Mouse (Mus musculus): ENCODE data around the gene Nlgn1. TPM values are rescaled to one million over a fixed set of nuclear protein-coding genes. Genes with fewer than 3 reads are reported as not detected.

The Nlgn1 gene
- polyA plus RNA-seq, 1 experiment from 2014 or later = 1.9 TPM

DNA sequence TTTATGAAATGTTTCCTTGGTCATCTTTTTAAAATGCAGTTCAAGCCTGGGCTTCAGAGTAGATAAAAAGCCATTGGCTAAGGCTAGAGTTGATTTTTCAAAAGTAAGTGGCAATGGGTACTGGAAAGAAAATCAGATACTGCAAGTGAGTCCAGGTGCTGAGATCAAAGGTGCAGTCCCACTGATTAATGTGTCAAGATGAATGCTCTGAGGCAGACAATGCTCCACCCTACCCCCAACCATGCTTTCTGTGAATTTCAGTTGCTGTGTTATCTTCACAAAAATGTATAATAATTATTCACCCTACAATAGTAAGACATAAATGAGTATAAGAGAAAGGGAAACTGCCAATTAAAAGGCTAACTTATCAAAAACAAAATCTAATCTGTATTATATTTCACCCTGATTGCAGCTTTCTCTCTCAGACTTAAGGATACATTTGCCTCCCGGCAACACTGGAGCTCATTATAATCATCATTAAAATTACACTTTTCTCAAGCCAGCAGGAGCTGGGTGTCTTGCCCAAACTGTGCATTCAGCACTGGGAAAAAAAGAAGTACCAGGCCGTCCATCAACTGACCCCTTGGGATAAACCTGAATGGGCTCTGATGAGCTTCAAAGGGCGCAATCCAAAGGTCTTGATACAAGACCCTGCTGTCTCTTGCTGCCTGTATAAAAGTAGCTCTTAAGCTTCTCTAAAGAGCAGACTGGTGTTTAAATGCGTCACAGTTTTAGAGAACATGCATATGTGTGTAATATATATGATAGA is 320.8 kb downstream of the Nlgn1 start:
- 60% methylated on average over 4 of the region's 4 CpGs for WGBS
- H3K9me3 ChIP-seq (replicated peaks) = no peaks in the 10 kb centered on the region
- no peak for DNase-seq (ENCODE audit: low spot score)
- H3K36me3 ChIP-seq = no peaks in the 10 kb centered on the region
- no peak overlapping the region for H3K4me3 ChIP-seq
- no peak overlapping the region for H3K27ac ChIP-seq (replicated peaks)
- no peaks in the 10 kb centered on the region for H3K4me1 ChIP-seq
- H3K27me3 ChIP-seq (ENCODE audit: low read depth, poor library complexity, severe bottlenecking) = no peaks in the 10 kb centered on the region

DNA sequence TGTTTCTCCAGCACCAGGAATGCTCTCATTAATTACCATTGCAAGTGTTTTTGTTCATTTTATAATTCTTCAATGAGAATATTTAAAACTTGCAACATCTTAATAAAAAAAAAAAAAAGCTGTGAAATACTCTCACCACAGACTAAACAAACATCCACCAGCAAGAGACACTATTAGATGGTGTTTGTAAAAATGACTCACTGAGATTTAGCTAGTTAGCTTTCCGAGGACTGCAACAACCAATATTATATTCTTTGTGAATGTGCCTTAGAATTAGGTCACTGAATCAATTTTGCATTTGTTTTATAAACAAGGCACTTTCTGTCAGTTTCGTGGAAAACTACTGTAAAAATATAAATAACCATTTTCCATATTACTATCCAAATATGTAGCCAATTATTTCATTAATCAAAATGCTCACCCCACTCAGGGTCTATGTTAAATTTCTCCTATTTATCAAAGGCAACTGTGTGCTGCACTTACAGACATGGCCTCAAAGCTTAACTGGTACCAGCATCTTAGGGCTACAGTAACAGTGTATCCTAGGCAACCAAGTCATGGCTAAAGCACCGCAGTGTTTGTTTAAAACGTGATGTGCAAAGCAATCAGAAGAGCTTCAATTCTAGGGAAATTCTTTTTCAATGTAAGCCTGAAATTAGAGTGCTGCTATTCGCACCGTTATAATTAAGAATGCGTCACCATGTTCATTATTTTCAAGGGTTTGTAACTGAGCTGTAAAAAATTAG is 329.2 kb downstream of the Nlgn1 start:
- DNase-seq (ENCODE audit: low spot score) = no peak
- H3K4me3 ChIP-seq = no peak overlapping the region
- no peaks in the 10 kb centered on the region for H3K27me3 ChIP-seq (ENCODE audit: low read depth, poor library complexity, severe bottlenecking)
- H3K4me1 ChIP-seq = no peaks in the 10 kb centered on the region
- 79% methylated on average over 7 of the region's 7 CpGs for WGBS
- H3K9me3 ChIP-seq (replicated peaks) = no peaks in the 10 kb centered on the region
- no peak overlapping the region for H3K27ac ChIP-seq (replicated peaks)
- H3K36me3 ChIP-seq = no peaks in the 10 kb centered on the region

DNA sequence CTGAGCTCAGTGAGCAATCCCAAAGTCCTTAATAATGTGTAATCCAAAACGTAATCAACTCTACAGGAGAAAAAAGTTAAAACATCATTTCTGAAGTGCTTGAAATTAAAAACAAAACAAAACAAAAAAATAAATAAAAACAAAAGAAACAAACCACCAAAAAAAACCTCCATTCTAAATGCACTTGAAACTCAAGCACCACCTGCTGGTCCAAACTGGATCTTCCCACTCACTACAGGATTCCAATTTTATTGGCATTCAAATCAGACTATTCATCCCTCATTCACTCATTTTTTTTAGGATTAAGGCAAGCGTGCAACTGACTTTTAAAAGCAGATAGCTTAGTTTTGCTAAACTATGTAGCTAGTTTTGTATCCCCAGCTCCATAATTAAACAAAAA is 329.9 kb downstream of the Nlgn1 start:
- no peaks in the 10 kb centered on the region for H3K36me3 ChIP-seq
- H3K27ac ChIP-seq (replicated peaks) = no peak overlapping the region
- no peaks in the 10 kb centered on the region for H3K9me3 ChIP-seq (replicated peaks)
- H3K4me1 ChIP-seq = no peaks in the 10 kb centered on the region
- no peaks in the 10 kb centered on the region for H3K27me3 ChIP-seq (ENCODE audit: low read depth, poor library complexity, severe bottlenecking)
- DNase-seq (ENCODE audit: low spot score) = no peak
- H3K4me3 ChIP-seq = no peak overlapping the region
- 26% methylated on average over 2 of the region's 2 CpGs for WGBS

DNA sequence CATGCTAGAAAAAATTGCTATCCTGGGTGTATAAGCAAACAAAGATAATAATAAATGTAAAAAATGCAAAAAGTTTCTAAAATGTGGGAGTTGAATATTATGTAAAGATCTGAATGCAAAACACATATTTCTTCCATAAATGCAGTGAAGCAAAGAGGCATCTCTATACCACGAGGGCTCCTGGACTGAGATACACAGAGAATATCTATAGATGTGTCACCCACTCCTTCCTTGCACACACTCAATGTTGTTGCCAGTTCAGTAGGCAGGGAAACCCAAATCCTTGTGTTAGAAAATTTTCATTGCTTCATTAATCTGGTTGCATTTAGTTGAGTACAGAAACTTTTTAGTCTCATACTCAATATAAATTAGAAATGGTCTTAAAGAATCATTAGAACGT is 364.7 kb downstream of the Nlgn1 start:
- Histone ChIP-seq H3K36me3 (no peaks in the 10 kb centered on the region), H3K9me3 (replicated peaks) (no peaks in the 10 kb centered on the region), H3K4me3 (no peak overlapping the region), H3K27me3 (ENCODE audit: low read depth, poor library complexity, severe bottlenecking) (no peaks in the 10 kb centered on the region), H3K4me1 (no peaks in the 10 kb centered on the region), H3K27ac (replicated peaks) (no peak overlapping the region)
- DNase-seq (ENCODE audit: low spot score) = no peak
- 87% methylated on average over 2 of the region's 2 CpGs for whole genome bisulfite sequencing

DNA sequence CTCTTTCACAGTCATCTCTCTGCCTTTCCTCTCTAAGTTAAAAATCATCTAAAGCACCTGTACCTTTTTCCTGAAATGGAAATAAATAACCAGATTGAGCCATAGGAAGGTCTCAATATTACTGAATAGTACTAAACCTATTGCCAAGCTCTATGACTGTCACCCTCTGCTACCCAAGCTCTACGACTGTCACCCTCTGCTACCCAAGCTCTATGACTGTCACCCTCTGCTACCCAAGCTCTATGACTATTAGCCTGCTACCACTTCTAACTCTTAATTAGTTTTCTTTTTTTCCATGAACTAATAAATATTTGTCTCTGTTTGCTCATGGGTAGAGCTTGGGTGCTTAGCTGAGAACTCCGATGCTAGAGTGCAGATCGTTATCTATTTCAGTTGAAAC is 368.0 kb downstream of the Nlgn1 start:
- H3K27ac ChIP-seq (replicated peaks) = no peak overlapping the region
- no peak overlapping the region for H3K4me3 ChIP-seq
- H3K27me3 ChIP-seq (ENCODE audit: low read depth, poor library complexity, severe bottlenecking) = no peaks in the 10 kb centered on the region
- no peaks in the 10 kb centered on the region for H3K4me1 ChIP-seq
- no peaks in the 10 kb centered on the region for H3K9me3 ChIP-seq (replicated peaks)
- no peak for DNase-seq (ENCODE audit: low spot score)
- H3K36me3 ChIP-seq = no peaks in the 10 kb centered on the region
- WGBS = 78% methylated on average over 3 of the region's 3 CpGs

DNA sequence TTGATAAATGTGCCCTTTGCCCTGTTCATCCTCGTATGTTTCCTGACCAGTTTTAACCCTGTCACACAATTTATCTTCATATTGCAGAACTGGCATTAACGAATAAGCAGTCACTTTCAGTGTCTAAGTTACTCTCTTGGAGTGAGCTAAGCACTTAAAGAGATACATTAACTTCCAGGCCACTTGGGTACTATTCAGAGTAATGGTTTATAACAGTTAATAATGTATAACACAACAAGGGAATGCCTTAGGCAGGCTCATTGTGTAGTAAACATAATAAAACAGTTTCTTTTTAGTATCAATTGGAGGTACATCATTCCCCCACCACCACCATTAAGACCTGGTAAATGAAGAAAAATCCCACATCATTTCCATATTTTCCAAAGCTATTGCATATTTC is 368.7 kb downstream of the Nlgn1 start:
- no peak overlapping the region for H3K4me3 ChIP-seq
- H3K27me3 ChIP-seq (ENCODE audit: low read depth, poor library complexity, severe bottlenecking) = no peaks in the 10 kb centered on the region
- H3K9me3 ChIP-seq (replicated peaks) = no peaks in the 10 kb centered on the region
- DNase-seq (ENCODE audit: low spot score) = no peak
- WGBS = 82% methylated on average over 2 of the region's 2 CpGs
- no peaks in the 10 kb centered on the region for H3K36me3 ChIP-seq
- no peak overlapping the region for H3K27ac ChIP-seq (replicated peaks)
- H3K4me1 ChIP-seq = no peaks in the 10 kb centered on the region

DNA sequence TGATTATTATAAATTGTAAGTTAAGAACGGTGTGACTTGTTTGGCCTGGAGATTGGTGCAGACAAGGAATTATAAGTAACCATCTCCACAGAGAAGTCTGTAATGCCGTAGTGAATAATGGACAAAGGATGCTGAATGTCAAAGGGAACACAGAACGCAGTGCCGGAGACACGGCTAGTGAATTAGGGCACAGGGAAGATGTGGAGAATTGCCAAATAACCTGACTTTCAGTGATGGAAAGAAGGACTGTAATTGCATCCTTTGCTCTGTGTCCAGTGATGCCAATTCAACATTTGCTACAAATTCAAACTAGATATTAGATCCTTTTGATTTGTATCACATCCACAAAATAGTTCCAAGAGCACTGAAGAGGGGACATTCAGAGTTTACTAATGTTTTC is 415.7 kb downstream of the Nlgn1 start:
- Histone ChIP-seq H3K9me3 (replicated peaks) (no peaks in the 10 kb centered on the region), H3K36me3 (no peaks in the 10 kb centered on the region), H3K4me1 (no peaks in the 10 kb centered on the region), H3K27ac (replicated peaks) (no peak overlapping the region), H3K27me3 (ENCODE audit: low read depth, poor library complexity, severe bottlenecking) (no peaks in the 10 kb centered on the region), H3K4me3 (no peak overlapping the region)
- 90% methylated on average over 5 of the region's 5 CpGs for WGBS
- DNase-seq (ENCODE audit: low spot score) = no peak

DNA sequence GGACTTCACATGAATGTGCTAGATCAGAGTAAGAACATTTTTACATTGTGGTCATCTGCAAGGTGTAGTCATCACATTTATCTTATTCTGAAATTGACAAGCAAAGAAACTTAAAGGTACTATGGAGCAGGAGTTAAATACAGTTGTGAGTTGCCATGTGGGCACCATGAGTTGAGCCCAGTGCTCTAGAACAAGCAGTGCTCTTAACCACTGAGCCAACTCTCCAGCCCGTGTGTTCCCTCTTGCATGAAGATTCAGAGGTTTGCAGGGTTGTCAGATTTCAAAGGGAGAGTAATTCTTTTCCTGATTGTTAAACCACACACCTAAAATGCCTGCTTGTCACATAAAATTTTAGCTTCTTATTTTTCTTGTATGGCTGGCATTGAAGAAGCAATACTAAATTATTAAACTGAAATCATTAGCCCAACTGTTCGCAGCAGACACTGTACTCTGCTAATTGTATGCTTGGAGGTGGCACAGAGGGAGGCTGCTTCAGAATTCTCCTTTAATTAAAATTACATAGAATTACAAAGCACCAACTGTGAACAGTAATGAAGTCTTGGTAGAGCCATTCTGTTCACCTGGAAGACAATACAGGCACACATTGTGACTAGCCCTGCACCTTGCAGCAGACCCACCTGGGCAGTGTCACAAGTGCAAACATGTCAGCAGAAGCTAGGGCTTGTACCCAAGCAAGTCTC is 417.7 kb downstream of the Nlgn1 start:
- WGBS = 82% methylated on average over 2 of the region's 2 CpGs
- no peaks in the 10 kb centered on the region for H3K27me3 ChIP-seq (ENCODE audit: low read depth, poor library complexity, severe bottlenecking)
- no peak overlapping the region for H3K4me3 ChIP-seq
- no peaks in the 10 kb centered on the region for H3K36me3 ChIP-seq
- DNase-seq (ENCODE audit: low spot score) = no peak
- no peaks in the 10 kb centered on the region for H3K9me3 ChIP-seq (replicated peaks)
- no peaks in the 10 kb centered on the region for H3K4me1 ChIP-seq
- no peak overlapping the region for H3K27ac ChIP-seq (replicated peaks)

DNA sequence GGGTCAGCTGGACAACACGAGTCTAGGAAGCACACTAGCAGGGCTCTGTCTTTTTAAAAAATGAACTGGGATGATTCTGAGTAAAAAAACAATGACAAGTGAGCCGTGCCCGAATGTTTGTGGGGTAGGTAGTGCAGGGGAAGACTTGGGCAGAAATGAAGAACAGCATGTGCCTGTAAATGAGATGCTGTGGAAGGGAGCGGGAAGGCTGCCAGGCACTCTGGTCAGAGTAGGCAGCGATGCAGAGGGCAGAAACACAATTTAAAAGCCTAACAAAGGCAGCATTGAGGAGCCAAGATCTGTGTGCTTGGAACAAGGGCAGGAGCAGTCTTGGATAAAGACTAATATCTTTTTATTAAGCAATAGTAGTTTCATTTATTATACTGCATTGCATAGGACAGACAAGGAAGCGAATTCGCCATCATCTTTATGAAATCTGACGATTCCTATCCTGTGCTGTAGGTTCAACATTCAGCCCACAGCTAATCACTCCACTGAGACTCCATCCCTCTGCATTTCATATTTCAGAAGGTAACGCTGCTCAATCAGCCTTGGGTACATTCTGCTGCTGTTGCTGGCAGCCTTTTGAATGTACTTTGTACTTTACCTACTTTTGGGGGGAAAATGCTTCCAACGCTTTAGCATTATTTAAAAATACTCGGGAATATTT is 429.0 kb downstream of the Nlgn1 start:
- peaks cover 17% of the 10 kb centered on the region; the same call in 1 of the 2 replicates for H3K9me3 ChIP-seq (replicated peaks)
- H3K27ac ChIP-seq (replicated peaks) = no peak overlapping the region
- no peaks in the 10 kb centered on the region for H3K4me1 ChIP-seq
- peaks cover 20% of the 10 kb centered on the region; the same call in 1 of the 2 replicates for H3K27me3 ChIP-seq (ENCODE audit: low read depth, poor library complexity, severe bottlenecking)
- no peak for DNase-seq (ENCODE audit: low spot score)
- 87% methylated on average over 11 of the region's 11 CpGs for WGBS
- H3K36me3 ChIP-seq = no peaks in the 10 kb centered on the region
- H3K4me3 ChIP-seq = no peak overlapping the region

DNA sequence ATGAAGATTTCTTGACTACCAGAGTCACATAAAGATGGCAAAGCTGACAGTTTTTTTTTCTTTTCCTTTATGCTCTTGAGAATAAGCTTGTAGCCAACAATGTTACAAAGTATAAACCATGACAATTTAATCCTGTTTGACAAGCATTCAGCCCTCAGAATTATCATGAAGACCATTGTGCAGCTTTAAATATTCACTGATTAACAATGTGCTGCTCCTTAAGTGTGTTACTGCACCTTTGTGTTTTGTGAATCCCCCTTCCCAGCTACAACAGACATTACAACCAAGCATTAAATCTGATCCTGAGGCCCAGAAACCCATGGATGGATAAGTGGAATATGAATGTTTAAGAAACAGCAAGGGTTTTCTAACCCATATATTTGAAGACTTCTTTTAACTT is 434.8 kb downstream of the Nlgn1 start:
- Histone ChIP-seq H3K27ac (replicated peaks) (no peak overlapping the region), H3K9me3 (replicated peaks) (peaks cover 17% of the 10 kb centered on the region; the same call in 1 of the 2 replicates), H3K27me3 (ENCODE audit: low read depth, poor library complexity, severe bottlenecking) (peaks cover 43% of the 10 kb centered on the region), H3K4me3 (no peak overlapping the region), H3K36me3 (no peaks in the 10 kb centered on the region), H3K4me1 (peaks cover 6% of the 10 kb centered on the region; the same call in 1 of the 2 replicates)
- DNase-seq (ENCODE audit: low spot score) = no peak

DNA sequence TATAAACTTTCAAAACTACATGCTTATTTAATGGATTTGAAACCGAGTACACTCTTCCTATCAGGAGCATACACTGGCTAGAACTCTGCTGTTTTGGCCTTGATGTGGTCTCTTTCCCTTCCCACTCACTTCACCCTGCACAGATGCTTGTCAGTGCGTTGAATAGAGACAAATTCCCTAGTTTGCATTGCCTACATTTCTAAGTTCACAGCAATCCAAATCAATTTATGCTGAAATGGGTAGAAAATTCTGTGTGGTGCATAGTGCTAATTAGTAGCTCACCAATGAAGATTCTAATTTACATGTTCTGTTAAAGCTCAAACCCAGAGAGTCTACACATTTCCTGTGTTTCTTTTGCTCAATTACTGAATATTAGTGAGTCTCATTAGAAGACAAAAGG is 447.5 kb downstream of the Nlgn1 start:
- WGBS = 83% methylated on average over 2 of the region's 2 CpGs
- no peaks in the 10 kb centered on the region for H3K4me1 ChIP-seq
- H3K27ac ChIP-seq (replicated peaks) = no peak overlapping the region
- no peaks in the 10 kb centered on the region for H3K27me3 ChIP-seq (ENCODE audit: low read depth, poor library complexity, severe bottlenecking)
- no peak for DNase-seq (ENCODE audit: low spot score)
- H3K4me3 ChIP-seq = no peak overlapping the region
- no peaks in the 10 kb centered on the region for H3K36me3 ChIP-seq
- no peaks in the 10 kb centered on the region for H3K9me3 ChIP-seq (replicated peaks)

DNA sequence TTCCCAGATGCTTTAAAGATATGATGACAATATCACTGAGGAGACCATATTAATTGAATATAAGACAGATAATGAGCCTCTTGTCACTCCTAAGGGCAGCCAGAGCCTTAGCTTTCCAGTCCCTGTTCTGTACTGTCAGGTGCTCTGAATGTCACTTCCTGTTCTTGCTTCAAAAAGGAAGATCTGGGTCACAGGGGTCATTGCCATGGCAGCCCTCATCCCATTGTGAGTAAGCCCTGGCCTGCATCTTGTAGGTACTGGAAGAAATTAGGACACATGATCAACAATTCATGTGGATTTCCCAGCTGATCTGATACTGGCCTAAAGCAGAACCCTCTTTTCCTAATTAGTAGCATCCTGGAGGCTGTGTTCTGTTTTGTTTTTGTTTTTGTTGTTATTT is 463.1 kb downstream of the Nlgn1 start:
- Histone ChIP-seq H3K27me3 (ENCODE audit: low read depth, poor library complexity, severe bottlenecking) (no peaks in the 10 kb centered on the region), H3K4me3 (no peak overlapping the region), H3K36me3 (no peaks in the 10 kb centered on the region), H3K9me3 (replicated peaks) (no peaks in the 10 kb centered on the region), H3K27ac (replicated peaks) (no peak overlapping the region), H3K4me1 (no peaks in the 10 kb centered on the region)
- no peak for DNase-seq (ENCODE audit: low spot score)
